Mouse (Mus musculus) kidney, embryonic 16.5 days (tissue): ENCODE measurements around the gene 4930539E08Rik. TPM values are rescaled to one million over a fixed set of nuclear protein-coding genes. Genes with fewer than 3 reads are reported as not detected.
A peak's percentile ranks its signal among the peaks of the same experiment; 100 is the strongest.

Experiments used
- ATAC-seq: fragments of 200-750 bp; cut with Nextera tagmentation; 2 replicates; pipeline ENCODE4 v1.8.0; 2017; ENCODE audit warnings: moderate TSS enrichment; ENCODE audit not compliant: low FRiP score, low TSS enrichment
- H3K27ac ChIP-seq: fragments of 300-500 bp; sonication (generic); 2 replicates; pipeline ENCODE4 v1.5.1; 2014; ENCODE audit warnings: low read length
- H3K27me3 ChIP-seq: fragments of 300-500 bp; sonication (generic); 2 replicates; pipeline ENCODE4 v1.6.1; 2014; ENCODE audit warnings: low read length, control low read depth, mixed read lengths; ENCODE audit not compliant: insufficient read depth
- H3K36me3 ChIP-seq: fragments of 300-500 bp; sonication (generic); 2 replicates; pipeline ENCODE4 v1.6.1; 2014; ENCODE audit warnings: low read length, control low read depth, mixed read lengths; ENCODE audit not compliant: insufficient read depth
- H3K4me1 ChIP-seq: fragments of 300-500 bp; sonication (generic); 2 replicates; pipeline ENCODE4 v1.6.1; 2014; ENCODE audit warnings: low read length, control low read depth, mixed read lengths; ENCODE audit not compliant: insufficient read depth
- H3K4me2 ChIP-seq: fragments of 300-500 bp; sonication (generic); replicated peaks from 2 replicates; pipeline ENCODE4 v1.6.1; 2014; ENCODE audit warnings: low read depth, low read length
- H3K4me3 ChIP-seq: fragments of 300-500 bp; sonication (generic); 2 replicates; pipeline ENCODE4 v1.5.1; 2014; ENCODE audit warnings: mild to moderate bottlenecking, low read length
- H3K9ac ChIP-seq: fragments of 300-500 bp; sonication (generic); replicated peaks from 2 replicates; pipeline ENCODE4 v1.6.1; 2014; ENCODE audit warnings: low read length
- H3K9me3 ChIP-seq: fragments of 300-500 bp; sonication (generic); 2 replicates; pipeline ENCODE4 v1.6.1; 2016; ENCODE audit warnings: low read length, control low read depth
- WGBS: fragments of 180-500 bp; shearing (Covaris S2); extraction: QIAGEN DNeasy Blood & Tissue Kit; methylation state at CpG from one replicate; pipeline ENCODE4 v1.1.7; 2014; 5-methylcytosine and 5-hydroxymethylcytosine counted together
- polyA plus RNA-seq: library from polyadenylated mRNA; unstranded; fragments of >200 nt; fragmentation: Nextera tagmentation; extraction: Ambion mirVana; gene quantifications from 2 replicates; pipeline ENCODE4 v1.2.1, GENCODE M21; 2015

4930539E08Rik gene
- 0.17 and 0.63 TPM in 2 replicates for polyA plus RNA-seq

GRCm38 (mm10) chr17:28915060-28915628, at the start of gene 4930539E08Rik:
TSS of gene 4930539E08Rik (minus strand) at chr17:28915324.
- H3K4me2 ChIP-seq, result no peak within 1 kb of the TSS
- no peak within 1 kb of the TSS for H3K27ac ChIP-seq
- no peaks in the 10 kb centered on the region for H3K9me3 ChIP-seq
- H3K36me3 ChIP-seq, result no peaks in the 10 kb centered on the region
- no peaks in the 10 kb centered on the region for H3K4me1 ChIP-seq
- ATAC-seq, result no peak
- no peak within 1 kb of the TSS for H3K9ac ChIP-seq
- no peaks in the 10 kb centered on the region for H3K27me3 ChIP-seq
- WGBS, result 66% methylated on average over 12 of the region's 12 CpGs
- no peak within 1 kb of the TSS for H3K4me3 ChIP-seq

GRCm38 (mm10) chr17:28961596-28961995, 46.5 kb upstream of the 4930539E08Rik start:
- H3K27ac ChIP-seq, result no peak overlapping the region
- no peaks in the 10 kb centered on the region for H3K4me1 ChIP-seq
- ATAC-seq, result no peak
- no peak overlapping the region for H3K4me3 ChIP-seq
- 73% methylated on average over 10 of the region's 10 CpGs for WGBS
- H3K9me3 ChIP-seq, result no peaks in the 10 kb centered on the region
- no peak overlapping the region for H3K9ac ChIP-seq
- no peaks in the 10 kb centered on the region for H3K27me3 ChIP-seq
- no peak overlapping the region for H3K4me2 ChIP-seq
- H3K36me3 ChIP-seq, result peaks cover 62% of the 10 kb centered on the region

DNA sequence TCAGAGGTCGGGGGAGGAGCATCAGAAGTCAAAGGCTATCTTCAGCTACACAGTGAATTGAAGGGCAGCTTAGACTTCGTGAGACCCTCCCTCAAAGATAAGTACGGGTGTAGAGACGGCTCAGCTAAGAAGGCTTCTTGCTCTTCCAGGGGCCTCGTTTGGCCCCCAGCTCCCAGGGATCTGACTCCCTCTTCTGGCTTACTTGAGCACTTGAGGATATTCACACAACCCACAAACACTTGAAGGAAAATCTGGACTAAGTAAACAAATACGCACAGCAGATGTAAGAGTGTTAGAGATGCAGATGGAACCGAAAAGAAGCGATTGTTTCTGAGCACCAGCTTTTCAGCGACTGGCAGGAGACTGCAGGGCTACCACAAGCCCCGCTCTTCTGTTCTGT, 45.5 kb upstream of the 4930539E08Rik start:
- Histone ChIP-seq H3K4me2 (no peak overlapping the region), H3K27me3 (no peaks in the 10 kb centered on the region), H3K36me3 (peaks cover 53% of the 10 kb centered on the region), H3K9me3 (no peaks in the 10 kb centered on the region), H3K4me3 (no peak overlapping the region), H3K27ac (no peak overlapping the region), H3K9ac (no peak overlapping the region), H3K4me1 (no peaks in the 10 kb centered on the region)
- no peak for ATAC-seq
- WGBS, result 77% methylated on average over 10 of the region's 10 CpGs

- Histone ChIP-seq H3K4me3 (no peak overlapping the region), H3K4me1 (peaks cover 19% of the 10 kb centered on the region), H3K4me2 (peak overlapping the region; percentile 93), H3K36me3 (peaks cover 9% of the 10 kb centered on the region; the same call in 1 of the 2 replicates), H3K9me3 (no peaks in the 10 kb centered on the region), H3K27ac (no peak overlapping the region), H3K27me3 (no peaks in the 10 kb centered on the region), H3K9ac (peak overlapping the region; percentile 98)
- no peak for ATAC-seq
- WGBS, result 92% methylated on average over 9 of the region's 9 CpGs
Measured at GRCm38 (mm10) chr17:28954416-28954815, 39.3 kb upstream of the 4930539E08Rik start.

DNA sequence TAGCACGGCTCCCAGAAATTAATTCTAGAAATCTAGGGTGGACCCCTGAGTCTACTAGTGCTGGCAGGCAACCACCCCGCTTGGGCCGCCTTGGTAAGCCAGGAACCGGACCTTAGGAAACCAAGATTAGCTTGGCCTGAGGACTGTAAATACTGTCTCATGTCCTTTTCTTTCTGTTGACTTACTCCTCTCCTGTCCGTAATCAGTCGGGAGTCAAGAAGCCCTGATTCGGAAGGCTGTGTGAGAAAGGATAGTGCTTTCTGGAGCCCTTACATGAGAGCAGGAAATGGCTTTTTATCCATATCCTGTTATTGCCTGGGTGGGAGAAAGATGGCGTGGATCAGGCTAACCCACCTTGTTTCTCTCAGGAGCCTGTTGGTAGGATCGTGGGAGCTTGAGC, 38.1 kb upstream of the 4930539E08Rik start:
- Histone ChIP-seq H3K9me3 (no peaks in the 10 kb centered on the region), H3K9ac (peak overlapping the region; percentile 98)
- WGBS, result 3% methylated on average over 9 of the region's 9 CpGs

DNA sequence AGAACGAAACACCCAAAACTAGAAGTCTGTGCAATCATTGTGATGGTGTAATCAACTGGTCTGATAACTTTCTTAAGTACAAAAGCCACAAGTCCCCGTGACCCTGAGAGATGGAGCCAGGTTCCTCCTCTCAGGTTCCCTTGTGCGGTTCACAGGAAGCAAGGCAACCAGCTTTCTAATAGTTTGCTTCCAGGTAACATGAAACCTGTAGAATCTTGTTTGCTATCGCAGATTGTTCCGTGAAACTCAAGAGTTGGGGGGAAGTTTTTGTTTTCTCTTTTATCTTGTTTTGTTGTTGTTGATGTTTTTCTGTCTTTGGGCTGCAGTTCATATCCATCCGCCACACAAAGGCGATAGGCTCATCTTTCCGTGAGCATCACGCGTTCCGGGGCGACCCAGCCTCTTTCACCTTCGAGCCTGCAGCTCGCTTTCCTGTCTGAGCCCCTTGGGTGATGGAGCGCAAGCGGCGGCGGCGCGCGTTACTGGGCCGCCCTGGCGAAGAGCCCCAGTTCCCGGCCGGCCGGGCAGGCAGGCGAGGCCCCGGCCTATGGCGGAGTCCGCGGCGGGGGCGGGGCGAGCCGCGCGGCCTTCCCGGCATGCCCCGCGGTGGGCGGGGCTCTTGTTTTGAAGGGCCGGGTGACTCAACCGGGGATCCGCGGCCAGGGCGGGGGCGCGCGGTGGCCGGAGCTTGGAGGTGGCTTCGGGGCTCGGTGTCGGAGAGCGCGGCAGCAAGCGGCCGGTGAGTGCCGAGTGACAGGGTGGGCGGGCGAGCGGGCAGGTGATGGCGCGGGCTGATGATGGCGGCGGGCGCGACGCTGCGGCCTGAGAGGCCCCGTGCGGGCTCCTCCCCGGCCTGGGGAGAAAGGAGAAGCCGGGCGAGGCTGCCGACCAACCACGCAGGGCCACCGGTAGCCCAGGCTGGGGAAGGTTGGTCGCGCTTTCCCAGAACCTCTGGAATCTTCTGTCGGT, 37.0 kb upstream of the 4930539E08Rik start, which contains the start of gene Kctd20:
Gene Kctd20, plus strand, starts transcription at position 120 of the 969 bp plus-strand sequence.
- under 1% methylated on average over 68 of the region's 80 CpGs for WGBS
- no peaks in the 10 kb centered on the region for H3K9me3 ChIP-seq
- peak within 1 kb of the TSS; percentile 93 for H3K4me2 ChIP-seq
- H3K4me3 ChIP-seq, result peak within 1 kb of the TSS; percentile 91
- no peaks in the 10 kb centered on the region for H3K27me3 ChIP-seq
- H3K4me1 ChIP-seq, result peaks cover 19% of the 10 kb centered on the region
- H3K9ac ChIP-seq, result peak within 1 kb of the TSS; percentile 98
- peak; percentile 95 for ATAC-seq
- no peaks in the 10 kb centered on the region for H3K36me3 ChIP-seq
- H3K27ac ChIP-seq, result peak within 1 kb of the TSS; percentile 99

More for the DNA sequence above, 38.1 kb upstream of the 4930539E08Rik start:
- Histone ChIP-seq H3K4me2 (peak overlapping the region; percentile 93), H3K4me3 (peak overlapping the region; percentile 91), H3K27ac (peak overlapping the region; percentile 99), H3K36me3 (peaks cover 6% of the 10 kb centered on the region; the same call in 1 of the 2 replicates), H3K27me3 (no peaks in the 10 kb centered on the region), H3K4me1 (peaks cover 19% of the 10 kb centered on the region)
- no peak for ATAC-seq

DNA sequence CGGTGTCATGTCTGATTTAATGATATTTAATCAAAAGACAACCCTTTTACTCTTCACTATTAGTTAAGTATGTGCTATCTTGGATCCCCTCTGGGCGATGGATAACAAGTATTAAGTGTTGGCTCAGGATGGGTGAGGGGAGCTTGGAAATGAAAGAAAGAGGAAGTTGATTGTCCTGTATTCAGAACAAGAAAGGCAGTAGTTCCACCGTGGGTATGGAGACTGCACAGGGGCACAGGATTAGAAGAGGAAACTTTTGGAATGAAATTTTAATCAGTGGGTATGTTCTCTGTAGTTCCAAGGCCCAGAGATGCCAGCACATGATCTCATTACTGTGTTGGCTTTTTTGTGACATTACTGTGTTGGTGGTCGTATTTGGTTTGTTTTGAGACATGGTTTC, 35.6 kb upstream of the 4930539E08Rik start:
- no peaks in the 10 kb centered on the region for H3K27me3 ChIP-seq
- H3K27ac ChIP-seq, result no peak overlapping the region
- H3K4me3 ChIP-seq, result no peak overlapping the region
- H3K9me3 ChIP-seq, result no peaks in the 10 kb centered on the region
- no peak for ATAC-seq
- H3K4me1 ChIP-seq, result peaks cover 19% of the 10 kb centered on the region
- 74% methylated on average over 4 of the region's 4 CpGs for WGBS
- H3K36me3 ChIP-seq, result no peaks in the 10 kb centered on the region
- H3K4me2 ChIP-seq, result no peak overlapping the region
- H3K9ac ChIP-seq, result no peak overlapping the region

DNA sequence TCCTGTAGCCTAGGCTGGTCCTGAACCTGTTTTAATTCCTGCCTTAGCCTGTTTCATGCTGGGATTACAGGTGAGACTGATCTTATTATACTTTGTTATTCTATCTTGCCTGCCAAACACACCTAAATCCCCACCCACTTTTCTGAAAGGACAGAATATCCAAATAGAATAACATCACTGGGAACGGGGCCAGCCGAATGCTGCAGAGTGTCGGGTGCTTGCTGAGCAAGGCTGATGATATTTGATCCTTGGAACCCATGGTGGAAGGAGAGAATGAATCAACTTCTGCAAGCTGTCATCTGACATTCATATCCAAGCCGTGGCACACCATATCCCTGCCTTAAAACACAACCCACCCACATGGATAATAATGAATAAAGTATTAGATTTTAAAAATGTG, 33.5 kb upstream of the 4930539E08Rik start:
- WGBS, result 53% methylated on average over 4 of the region's 4 CpGs
- H3K27me3 ChIP-seq, result no peaks in the 10 kb centered on the region
- H3K4me2 ChIP-seq, result no peak overlapping the region
- H3K9me3 ChIP-seq, result no peaks in the 10 kb centered on the region
- no peak overlapping the region for H3K4me3 ChIP-seq
- no peak overlapping the region for H3K9ac ChIP-seq
- peaks cover 9% of the 10 kb centered on the region for H3K4me1 ChIP-seq
- no peak overlapping the region for H3K27ac ChIP-seq
- H3K36me3 ChIP-seq, result no peaks in the 10 kb centered on the region
- ATAC-seq, result no peak

- Histone ChIP-seq H3K4me1 (peaks cover 5% of the 10 kb centered on the region; the same call in 1 of the 2 replicates), H3K9ac (no peak overlapping the region), H3K36me3 (no peaks in the 10 kb centered on the region), H3K27ac (no peak overlapping the region), H3K4me2 (no peak overlapping the region), H3K9me3 (no peaks in the 10 kb centered on the region), H3K4me3 (no peak overlapping the region), H3K27me3 (no peaks in the 10 kb centered on the region)
- WGBS, result 92% methylated on average over 19 of the region's 19 CpGs
- no peak for ATAC-seq
Measured at GRCm38 (mm10) chr17:28947011-28947939, 32.2 kb upstream of the 4930539E08Rik start.
